Mouse (Mus musculus): ENCODE data around the gene Psenen.

Gene Psenen

DNA sequence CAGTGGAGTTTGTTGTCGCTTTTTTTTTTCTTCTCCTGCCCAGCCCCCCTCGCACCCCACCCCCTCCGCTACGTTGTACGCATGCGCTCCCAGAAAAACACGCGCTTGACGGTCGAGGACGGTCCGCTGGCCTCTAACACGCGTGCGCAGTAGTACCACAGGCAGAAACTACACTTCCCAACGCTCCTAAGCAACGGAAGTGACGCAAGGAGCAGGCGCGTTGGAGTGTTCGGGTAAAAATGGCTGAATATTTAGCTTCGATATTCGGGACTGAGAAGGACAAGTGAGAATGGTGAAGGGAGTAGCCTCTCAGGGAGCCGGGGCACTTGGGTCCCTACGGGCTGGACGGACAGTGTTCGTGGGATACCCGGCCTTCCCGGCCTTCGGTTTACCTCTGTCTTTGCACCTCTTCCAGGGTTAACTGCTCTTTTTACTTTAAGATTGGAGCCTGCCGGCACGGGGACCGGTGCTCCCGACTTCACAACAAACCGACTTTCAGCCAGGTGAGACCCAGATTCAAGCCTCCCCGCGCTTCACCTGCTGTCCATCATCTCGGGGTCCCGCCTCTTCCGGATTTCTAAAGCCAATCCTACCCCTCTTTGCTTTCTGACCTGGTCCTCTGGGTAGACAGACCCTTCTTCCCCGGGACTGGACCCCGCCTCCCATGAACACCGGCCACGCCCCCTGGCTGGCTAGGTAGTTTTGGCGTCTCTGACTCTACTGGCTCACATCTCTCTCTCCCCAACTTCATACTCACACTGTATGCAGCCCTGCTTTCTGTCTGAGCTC is at the start of gene Psenen, which contains the start of the genes U2af1l4 and Gm49396:
TSS of gene Psenen (minus strand) at position 511 of the 789 bp plus-strand sequence.
TSS of gene U2af1l4 (plus strand) at position 185 of the 789 bp plus-strand sequence.
TSS of gene Gm49396 (plus strand) at position 228 of the 789 bp plus-strand sequence.
- peak; percentile 92 for DNase-seq (ENCODE audit: extremely low spot score)

DNA sequence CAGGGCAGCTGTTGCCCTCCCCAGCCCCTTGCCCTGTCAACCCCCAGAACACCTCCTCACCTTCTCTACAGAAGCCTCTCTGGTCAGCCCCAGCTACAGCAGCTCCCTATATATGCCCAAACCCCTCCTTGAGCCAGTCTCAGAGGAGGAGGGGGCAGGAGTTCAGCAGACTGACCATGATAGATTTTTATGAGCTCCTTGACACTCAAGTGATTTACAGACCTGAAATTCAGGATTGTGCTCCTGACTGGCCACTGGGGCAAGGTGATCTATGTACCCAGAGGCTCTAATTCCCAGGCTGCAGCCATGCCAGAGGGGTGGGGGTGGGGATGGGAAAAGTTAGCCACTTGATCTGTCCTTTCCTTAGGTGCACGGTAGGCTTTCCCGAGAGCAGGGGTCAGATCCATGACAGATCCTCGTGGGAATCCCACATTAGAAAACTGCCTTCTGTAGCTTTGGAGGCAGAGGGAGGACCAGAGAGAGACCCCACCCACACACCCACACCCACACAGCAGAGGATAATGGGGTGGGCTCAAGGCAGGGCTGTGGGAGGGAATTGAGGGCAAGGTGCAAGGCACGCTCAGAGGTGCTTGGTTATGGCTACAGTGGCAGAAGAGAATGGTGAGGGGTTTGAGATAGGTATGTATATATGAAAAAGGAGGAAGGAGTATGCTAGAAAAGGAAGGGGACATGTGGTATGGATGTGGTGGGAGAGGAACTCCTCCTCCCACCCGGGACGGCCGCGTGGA is 49.4 kb upstream of the Psenen start, which contains the start of gene Upk1a:
TSS of gene Upk1a (minus strand) at position 194 of the 749 bp plus-strand sequence.
- no peak for DNase-seq (ENCODE audit: extremely low spot score)

DNA sequence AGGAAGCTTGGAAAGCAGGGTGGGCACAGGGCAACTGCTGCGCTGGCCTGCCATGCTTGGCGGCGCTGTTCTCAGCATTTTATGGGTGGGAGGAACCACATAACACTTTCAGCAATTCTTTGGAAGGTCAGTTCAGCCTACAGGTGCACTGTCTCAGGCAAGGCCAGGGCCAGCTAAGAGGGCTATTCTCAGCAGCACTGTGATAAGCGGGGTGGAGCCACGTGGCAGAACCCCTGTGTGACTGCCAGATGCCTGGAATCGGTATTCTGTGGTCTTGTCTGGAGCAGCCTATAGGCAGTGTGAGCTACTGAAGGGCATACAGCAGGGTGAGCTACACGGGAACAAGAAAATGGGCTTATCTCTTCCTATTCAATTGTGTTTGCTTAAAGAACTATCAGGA is 46.6 kb upstream of the Psenen start:
- no peak for DNase-seq (ENCODE audit: extremely low spot score)

DNA sequence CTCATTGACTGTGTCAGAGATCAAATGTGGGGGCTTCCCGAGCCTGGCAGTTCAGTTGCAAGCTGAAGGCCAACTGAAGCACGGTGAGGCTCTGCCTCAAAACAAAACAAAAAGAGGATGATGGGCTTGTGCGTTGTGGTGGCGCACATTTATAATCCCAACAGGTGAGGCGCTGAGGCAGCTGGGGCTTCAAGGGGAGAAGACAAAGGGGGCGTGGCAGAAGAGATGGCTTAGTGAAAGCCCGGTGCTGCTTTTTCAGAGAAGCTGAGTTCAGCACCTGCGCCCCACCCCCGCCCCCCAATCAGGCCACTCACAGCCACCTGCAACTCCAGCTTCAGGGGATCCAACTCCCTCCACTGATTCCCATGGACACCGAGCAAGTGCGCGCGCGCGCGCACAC is 45.0 kb upstream of the Psenen start:
- no peak for DNase-seq (ENCODE audit: extremely low spot score)

DNA sequence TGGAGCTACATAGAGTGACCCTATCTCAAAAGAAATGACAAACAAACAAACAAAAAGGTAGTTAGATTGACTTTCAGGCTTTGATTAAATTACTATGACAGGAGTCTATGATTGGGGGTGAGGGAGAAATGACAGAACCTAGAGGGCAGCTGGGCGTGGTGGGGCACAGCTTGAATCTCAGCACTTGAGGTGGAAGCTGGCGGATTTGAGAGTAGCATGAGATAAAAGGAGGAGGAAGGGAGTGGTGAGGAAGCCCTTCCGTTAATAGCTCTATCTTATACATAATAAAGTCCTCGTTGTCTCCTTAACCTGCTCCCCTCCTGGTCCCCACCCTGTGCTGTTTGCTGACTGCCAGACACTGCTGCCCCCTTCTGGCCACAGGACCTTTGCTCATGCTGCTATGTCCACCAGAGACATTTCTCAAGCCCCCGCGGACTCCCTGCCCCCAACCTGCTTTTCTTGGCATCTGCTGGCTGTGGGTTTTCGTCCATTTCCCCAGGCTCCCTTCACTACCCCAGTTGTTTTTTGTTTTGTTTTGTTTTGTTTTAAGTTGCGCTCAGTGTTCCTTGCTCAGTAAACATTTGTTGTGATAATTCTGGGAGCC is 44.4 kb upstream of the Psenen start:
- DNase-seq (ENCODE audit: extremely low spot score) = peak; percentile 61

DNA sequence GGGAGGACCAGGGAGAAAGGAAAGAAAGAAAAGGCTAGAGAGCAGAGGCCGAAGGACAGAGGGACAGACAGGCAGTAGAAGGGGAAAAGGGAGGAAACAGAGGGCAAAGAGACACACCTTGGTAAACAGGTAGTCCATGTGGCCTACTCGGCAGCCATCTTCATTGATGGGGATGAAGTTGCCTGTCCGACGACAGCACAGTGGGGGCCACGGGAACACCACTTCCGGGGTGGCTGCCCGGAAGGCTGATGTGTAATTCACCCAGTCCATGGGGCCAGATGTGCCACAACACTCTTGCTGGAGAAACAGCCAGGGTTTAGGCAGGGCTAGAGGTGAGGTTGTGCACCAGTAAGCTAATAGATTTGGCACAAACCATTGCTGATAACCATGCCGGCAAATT is 41.5 kb upstream of the Psenen start:
- DNase-seq (ENCODE audit: extremely low spot score) = no peak

DNA sequence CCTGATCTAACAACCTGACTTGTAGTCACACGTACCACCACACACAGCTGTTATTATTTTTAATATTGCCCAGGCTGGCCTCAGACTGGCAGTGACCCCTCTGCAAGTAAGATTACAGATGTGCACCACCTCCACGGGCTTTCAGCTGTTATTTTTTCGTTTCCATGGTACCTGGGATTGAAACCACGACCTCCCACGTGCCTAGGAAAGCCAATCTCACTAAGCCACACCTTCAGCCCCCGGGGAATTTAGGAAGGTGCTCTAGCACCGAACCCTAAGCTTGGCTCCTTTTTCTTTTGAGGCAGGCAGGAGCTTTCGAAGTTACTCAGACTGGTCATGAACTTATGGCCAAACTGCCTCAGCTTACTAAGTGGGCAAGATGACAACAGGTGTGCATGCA is 41.0 kb upstream of the Psenen start:
- DNase-seq (ENCODE audit: extremely low spot score) = no peak

DNA sequence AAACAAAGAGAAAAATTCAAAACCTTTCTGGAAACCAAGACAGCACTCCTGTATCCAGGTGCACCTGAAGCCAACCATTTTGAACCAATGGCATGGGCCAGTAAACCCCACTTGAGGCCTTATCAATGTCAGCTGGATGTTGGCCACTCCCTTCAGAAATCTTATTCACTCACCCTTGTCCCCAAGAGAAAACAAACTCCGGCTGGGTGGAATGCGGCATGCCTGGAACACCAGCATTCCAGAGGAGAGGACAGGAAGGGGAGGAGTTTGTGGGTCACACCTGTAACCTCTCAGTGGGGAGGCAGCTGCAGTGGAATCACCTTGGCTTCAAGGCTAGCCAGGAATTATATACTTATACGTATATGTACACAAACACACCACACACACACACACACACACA is 39.2 kb upstream of the Psenen start:
- peak; percentile 40 for DNase-seq (ENCODE audit: extremely low spot score)

DNA sequence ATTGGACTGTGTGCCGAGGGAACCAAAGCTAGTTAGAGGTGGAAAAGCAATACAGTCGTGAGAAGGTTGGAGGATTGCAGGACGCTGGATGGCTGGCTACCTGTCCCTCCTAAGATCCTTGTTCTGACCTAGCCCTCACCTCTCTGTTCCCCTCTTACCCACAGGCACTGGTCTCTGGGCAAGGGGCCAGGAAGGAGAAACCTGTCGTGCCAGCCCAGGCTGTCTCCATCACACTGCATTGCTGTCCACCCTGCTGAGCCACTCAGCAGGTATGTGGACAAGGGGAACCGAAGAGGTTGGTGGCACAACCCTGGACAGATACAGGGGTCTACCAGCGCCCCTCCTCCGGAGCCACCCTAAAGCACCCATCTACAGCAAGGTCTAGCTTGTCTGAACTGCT is 37.2 kb upstream of the Psenen start:
- DNase-seq (ENCODE audit: extremely low spot score) = no peak

DNA sequence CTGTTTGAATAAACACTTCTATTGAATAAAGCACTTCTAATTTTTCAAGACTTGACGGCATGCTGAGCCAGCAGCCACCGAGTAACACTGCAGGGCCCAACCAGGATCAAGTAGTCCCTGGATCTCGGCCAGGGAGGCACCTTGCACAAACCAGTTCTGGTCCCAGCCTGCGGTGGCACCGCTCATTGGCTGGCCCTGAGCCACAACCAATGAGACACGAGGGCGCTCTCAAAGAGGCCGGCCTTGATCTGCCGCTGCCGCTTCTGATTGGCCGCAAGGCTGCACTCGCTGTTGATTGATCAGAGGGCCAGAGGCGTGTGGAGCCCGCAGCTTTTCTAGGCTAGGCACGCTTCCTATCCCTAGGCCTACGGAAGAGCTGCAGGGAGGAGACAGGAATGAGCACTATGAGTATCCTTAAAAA is 36.5 kb upstream of the Psenen start:
- peak; percentile 73 for DNase-seq (ENCODE audit: extremely low spot score)

DNA sequence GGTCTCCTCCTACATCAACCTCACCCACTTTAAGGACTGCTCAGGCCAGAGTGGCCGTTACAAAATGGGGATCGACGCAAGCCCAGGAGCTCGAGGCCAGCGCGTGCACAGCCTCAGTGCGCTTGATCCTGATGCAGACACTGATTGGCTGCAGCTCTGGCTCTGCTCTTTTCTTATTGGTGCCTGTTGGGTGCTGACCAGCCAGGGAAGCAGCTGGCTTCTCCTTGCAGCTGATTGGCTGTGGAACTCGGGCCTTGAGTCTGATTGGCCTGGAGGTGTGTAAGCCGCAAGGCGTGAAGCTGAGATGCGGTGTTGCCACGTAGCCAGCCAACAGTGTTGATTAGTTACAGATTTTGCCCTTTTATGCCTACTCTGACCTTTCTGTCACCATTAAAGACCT is 35.4 kb upstream of the Psenen start, which contains the start of gene Zbtb32:
TSS of gene Zbtb32 (minus strand) at position 124 of the 400 bp plus-strand sequence.
- no peak for DNase-seq (ENCODE audit: extremely low spot score)

DNA sequence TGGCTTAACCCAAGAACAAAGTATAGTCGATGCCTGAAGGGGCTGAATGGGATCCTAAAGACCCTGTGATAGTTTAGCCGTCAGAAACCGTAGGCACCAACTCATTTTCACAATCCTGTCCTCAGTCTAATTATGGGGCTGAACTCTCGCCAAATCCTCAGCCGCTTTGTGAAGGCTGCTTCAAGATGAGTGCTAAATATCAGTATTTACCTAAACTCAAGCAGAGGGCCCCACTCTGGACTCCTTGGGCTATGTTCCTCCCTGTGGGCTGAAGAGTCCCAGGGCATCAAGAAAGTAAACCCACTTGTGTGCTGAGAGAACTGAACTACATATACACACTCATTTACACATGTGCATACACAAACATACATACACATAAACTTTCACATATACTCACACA is 33.4 kb upstream of the Psenen start:
- no peak for DNase-seq (ENCODE audit: extremely low spot score)

DNA sequence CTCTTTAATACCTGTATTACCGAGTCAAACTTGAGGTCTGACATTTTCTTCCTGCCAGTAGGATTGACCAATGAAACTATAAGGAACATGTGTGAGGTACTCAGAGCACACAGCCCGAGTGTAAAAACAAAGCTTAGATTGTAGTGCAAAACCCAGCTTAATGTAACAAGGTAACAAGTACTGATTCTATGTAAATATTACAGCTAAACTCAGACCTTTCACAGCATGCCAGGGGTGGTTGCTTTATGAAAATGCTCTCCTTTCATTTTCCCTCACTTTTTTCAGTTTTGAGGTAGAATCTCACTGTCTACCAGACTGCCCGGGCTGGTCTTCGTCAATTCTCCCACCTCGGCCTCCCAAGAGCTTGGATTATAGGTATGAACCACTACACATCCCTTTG is 32.7 kb upstream of the Psenen start:
- DNase-seq (ENCODE audit: extremely low spot score) = no peak

DNA sequence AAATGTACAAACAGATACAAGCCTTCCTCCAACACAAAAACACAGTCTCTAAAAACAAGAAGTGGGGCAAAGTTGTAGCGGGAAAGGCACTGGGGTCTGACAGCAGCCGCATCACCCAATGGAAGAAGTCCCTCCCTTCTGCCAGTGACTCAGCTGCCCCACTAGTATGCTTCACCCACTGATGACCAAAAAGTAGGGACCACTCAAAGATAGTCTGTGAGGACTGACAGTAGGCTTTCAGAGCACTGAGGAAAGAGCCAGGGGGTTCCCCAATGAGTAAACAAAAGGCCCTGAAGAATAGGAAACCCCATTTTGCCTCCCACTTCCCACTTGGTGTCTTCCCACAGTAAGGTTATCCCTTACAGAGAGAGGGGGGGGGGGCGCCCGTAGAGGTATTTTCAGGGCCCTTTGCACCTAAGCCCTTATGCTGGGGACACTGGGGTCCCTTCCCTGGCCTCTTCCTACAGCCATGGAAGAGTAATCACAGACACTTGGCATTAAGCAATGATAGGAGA is 31.1 kb upstream of the Psenen start:
- no peak for DNase-seq (ENCODE audit: extremely low spot score)

DNA sequence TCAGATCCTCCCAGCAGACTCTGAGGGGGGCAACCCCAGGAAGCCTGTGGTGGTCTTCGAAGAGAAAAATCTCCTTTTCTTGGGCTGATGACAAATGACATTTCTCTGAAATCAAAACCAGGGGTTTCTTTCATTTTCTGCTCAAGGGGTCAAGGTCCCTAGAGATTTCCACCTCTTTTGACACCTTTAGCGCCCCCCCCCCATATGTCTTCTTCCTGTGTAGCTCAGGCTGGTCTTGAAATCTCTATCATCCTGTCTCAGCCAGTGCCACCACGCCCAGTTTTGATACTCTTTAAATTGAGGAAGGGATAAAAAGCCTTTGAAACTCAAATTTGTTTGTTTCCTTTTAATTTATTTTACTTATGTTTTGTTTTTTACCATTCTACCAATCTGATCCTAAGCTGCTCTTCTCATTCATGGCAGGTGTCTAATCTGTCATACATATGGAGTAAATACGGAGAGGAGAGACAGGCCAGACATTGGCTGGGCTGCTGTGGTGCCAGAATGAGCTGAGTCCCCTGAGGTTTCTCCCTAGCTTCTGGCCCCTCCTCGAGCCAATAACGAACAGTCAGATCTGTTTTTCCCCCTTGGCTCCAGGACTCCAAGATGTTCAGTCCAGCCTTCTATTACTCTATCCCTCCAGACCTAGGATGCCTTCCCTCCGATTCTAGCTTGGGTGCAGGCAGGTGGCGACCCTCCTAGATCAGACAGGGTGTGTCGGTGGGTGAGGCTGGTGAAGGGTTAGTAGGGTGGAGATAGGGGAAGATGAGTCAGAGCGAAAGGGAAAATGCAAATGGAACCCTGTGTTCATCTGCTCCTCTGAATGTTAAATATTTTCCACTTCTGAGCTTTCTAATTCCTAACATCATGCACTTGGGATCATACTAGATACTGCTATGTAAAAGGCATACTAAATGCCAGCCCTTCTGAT is 30.4 kb upstream of the Psenen start:
- no peak for DNase-seq (ENCODE audit: extremely low spot score)

DNA sequence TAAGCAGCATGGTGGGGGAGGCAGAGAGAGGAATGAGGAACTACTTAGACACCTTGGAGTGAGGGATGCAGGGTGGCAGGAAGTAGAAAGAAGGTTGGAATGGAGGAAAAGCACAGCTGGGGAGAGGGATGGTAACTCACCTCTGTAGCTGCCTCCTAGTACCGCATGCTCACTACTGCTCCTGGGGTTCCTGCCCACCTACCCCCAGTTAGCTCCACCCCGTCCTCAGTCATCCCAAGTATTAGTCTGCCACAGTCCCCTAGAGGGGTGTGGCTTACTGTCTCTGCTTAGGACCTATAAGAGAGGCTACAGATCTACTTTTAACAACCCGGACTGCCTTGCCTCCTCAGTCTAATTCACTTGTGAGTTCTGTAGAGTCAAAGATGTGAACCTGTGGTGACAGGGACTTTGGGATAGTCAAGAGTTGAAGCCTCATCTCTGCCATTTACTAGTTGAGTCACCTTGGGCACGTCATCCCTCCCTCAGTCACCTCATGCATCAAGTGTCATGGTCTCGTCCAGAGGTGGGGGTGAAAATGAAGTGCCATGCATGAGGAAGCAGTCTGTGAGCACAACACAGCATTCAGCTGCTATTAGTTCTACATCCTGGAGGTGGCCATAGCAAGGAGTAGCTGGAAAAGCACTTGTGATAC is 29.5 kb upstream of the Psenen start:
- no peak for DNase-seq (ENCODE audit: extremely low spot score)

DNA sequence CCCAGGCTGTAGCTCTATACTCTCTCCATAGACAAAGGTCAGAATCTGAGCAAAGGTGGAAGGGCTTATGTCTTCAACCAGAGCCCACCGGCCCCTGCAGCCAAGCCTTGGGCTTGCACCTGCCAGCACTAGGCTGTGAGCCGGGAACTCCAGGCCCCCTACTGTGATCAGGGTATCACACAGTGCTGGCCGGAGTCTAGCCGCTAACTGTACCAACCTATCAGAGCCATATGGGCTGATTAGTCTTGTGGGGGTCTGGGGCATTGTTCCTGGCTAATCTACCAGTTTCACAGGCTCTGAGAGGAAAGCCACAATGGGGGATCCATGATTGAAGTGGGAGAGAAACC is 28.2 kb upstream of the Psenen start:
- no peak for DNase-seq (ENCODE audit: extremely low spot score)

DNA sequence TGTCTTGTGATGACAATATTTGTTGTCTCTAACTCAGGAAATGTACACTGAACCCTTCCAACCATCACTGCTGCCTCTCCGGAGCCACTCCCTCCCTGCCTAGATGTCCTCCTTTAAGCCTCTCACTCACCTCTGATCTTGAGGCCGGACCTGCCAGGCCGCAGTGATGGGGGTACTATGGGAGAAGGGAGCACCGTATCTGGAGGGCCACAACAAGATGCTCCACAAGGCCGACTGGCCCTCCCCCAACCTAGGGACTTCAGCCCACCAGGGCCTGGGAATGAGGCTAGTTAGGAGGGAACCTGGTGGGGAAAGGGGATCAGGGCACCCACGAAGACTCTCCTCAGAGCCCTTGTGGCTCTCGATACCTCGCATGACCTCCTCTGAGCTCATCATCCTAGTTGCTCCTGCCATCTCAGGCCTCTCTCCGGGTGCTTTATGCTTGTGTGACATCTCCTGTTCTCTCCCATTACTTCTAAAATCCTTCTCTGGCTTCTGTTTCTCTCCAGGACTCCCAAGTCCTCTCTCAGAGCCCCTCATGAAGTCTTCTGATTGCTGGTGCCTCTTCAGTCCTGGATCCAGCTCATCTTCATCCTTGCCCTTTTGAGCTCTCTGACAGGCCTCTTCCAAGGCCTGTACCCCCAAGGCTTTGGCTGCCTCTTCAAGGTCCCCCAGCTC is 27.6 kb upstream of the Psenen start:
- no peak for DNase-seq (ENCODE audit: extremely low spot score)

DNA sequence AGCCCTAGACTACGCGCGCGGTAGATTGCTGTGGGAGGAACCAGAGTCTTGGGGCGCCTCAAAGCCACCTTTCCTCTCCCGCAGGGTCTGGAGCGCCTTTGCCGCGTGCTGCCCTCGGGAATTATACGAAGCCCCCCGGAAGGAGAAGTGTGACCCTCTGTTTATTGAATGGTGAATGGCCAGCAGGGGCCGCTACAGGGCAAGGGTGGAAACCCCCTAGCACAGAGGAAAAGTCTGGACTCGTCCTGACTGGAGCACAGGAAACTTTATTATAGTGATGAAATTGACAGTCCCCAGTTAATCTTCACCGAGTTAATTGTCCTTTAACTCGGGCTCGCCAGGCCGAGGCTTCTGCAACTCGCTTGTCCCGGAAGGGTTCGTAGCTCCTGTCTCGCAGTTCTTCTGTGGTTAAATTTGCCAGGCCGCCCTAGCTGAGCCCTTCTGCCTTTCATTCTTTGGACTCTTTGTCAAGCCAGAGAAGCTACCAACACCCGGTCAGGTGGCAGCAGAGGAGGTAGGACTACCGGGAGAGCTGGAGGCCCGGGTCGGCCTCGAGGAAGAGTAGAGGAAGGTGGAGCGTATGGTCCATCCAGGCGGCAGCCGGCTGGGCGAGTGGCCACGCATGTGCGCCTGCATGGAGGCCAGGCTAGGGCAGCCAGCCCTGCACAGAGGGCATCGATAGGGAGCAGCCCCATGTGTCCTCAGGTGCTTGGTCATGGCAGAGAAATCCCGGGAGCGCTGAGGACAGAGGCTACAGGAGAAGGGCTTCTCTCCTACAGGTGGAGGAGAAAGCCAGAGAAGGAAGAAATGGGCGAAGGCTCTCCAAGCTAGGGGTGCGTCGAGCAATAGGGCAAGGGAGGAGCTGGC is 26.2 kb upstream of the Psenen start:
- DNase-seq (ENCODE audit: extremely low spot score) = peak; percentile 90
